Mouse (Mus musculus): ENCODE measurements around the gene Gtdc1.
A peak's percentile ranks its signal among the peaks of the same experiment; 100 is the strongest.

DNA sequence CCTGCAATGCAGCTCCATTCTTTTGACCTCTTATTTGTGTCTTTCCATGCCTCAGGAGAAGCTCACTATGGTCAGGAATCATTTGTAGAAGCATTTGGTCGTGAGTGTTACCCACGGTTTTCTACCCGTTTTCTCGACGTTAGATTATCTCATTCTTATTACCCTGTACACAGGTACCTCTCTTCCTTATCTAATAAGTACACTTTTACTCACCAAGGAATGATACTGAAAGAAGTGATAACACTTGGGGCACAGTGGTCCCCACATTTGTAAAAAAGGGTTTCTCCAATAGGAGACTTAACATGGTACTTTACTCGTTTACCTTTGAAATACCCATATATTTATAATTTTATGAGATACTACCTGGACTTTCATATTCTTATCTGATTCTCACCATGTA, 28.0 kb upstream of the Gtdc1 start:
- TF ChIP-seq CTCF (IDR thresholded peaks at IDR 0.05; ENCODE audit: low read depth): no peak
- peak; percentile 30; the same call in 1 of the 2 replicates for TF ChIP-seq EP300 (IDR thresholded peaks at IDR 0.05; ENCODE audit: low read depth)
